In the genomic region with DNA sequence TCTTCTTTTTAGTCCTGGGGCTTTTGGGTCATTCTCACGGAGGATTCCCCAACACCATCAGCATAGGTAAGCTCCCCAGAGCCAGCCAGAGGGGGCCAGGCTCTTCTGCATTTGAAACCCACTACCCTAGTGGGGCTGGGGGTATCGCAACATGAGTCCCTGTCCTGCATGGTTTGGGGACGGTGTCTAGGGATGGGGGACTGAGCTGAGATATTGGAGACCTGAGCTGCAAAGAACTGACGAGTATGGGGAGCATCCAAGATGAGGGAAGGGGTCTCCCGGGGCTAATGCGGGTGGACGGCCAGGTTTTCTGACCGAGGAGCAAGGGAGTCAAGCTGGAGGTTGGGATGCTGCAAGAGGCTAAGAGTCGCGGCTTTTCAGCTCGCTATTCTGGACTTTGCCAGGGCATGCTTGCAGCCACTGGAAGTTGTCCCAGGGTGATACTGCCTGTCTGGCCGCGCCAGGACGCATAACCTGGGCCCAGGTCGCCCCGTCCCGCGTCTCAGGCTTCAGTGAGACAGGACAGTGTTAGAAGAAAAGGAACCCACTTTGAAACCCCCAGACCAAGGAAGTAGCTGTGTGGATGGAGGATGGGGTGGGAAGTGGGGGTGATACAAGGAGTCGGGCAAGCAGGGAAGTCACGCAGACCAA, we compare ENCODE assay signal across 8 mouse cellular contexts. TPM values are rescaled to one million over a fixed set of nuclear protein-coding genes. Genes with fewer than 3 reads are reported as not detected.
DNase-seq lines count a peak whose midpoint lies in the region; ATAC-seq lines count a peak whose summit lies in the region.

No protein-coding gene starts in this region.

- H3K36me3 ChIP-seq in lung, embryonic 16.5 days (ENCODE audit: control insufficient read depth, insufficient read depth, low read length): no peaks in the 10 kb centered on the region
- H3K36me3 ChIP-seq in stomach, embryonic 14.5 days (ENCODE audit: control insufficient read depth, insufficient read depth, low read length): no peaks in the 10 kb centered on the region

- peak; percentile 22 for ATAC-seq in lung, embryonic 16.5 days (ENCODE audit: low read depth)
- 0 out of 2 replicates have a peak, but pooled peaks have one; percentile 8 for ATAC-seq in stomach, embryonic 14.5 days (ENCODE audit: insufficient number of reproducible peaks, insufficient read depth, low FRiP score, low read depth)

- no peaks in the 10 kb centered on the region for H3K27me3 ChIP-seq in lung, embryonic 16.5 days (ENCODE audit: control insufficient read depth, insufficient read depth, low read depth, low read length)
- H3K27me3 ChIP-seq in stomach, embryonic 14.5 days (ENCODE audit: control insufficient read depth, insufficient read depth, low read length): no peaks in the 10 kb centered on the region

- DNase-seq in cerebellum, postnatal 10 days: peak; percentile 31 to 38
- no peak for DNase-seq in cerebellum, postnatal 36 days
- DNase-seq in adrenal gland, postnatal 14 days: peak; percentile 51
- peak; percentile 16 for DNase-seq in gastrocnemius, postnatal 25 days
- DNase-seq in kidney, adult 11 months: peak; percentile 18
- DNase-seq in left cerebral cortex, adult 8-10 months (ENCODE audit: low spot score in 2 of 2): no peak

- peak overlapping the region; percentile 53 for H3K4me3 ChIP-seq in lung, embryonic 16.5 days (ENCODE audit: low read length)
- peak overlapping the region; percentile 41 for H3K4me3 ChIP-seq in stomach, embryonic 14.5 days (ENCODE audit: low read depth, low read length)

- 18% methylated on average over 20 of the region's 20 CpGs for WGBS in lung, embryonic 16.5 days
- 19% methylated on average over 20 of the region's 20 CpGs for WGBS in stomach, embryonic 14.5 days

- peak overlapping the region; percentile 56 for H3K9ac ChIP-seq in lung, embryonic 16.5 days (ENCODE audit: low read length)
- peak overlapping the region; percentile 29; the same call in 1 of the 2 replicates for H3K9ac ChIP-seq in stomach, embryonic 14.5 days (replicated peaks; ENCODE audit: low read depth, low read length)

- H3K9me3 ChIP-seq in lung, embryonic 16.5 days (ENCODE audit: control insufficient read depth, low read length): no peaks in the 10 kb centered on the region
- no peaks in the 10 kb centered on the region for H3K9me3 ChIP-seq in stomach, embryonic 14.5 days (ENCODE audit: control insufficient read depth, low read depth, low read length)

- no peaks in the 10 kb centered on the region for H3K4me1 ChIP-seq in lung, embryonic 16.5 days (replicated peaks; ENCODE audit: control insufficient read depth, insufficient read depth, low read length)
- H3K4me1 ChIP-seq in stomach, embryonic 14.5 days (ENCODE audit: control insufficient read depth, insufficient read depth, low read length): no peaks in the 10 kb centered on the region

- peak overlapping the region; percentile 58 for H3K4me2 ChIP-seq in lung, embryonic 16.5 days (ENCODE audit: low read depth, low read length)
- peak overlapping the region; percentile 49 for H3K4me2 ChIP-seq in stomach, embryonic 14.5 days (replicated peaks; ENCODE audit: low read depth, low read length)

- H3K27ac ChIP-seq in lung, embryonic 16.5 days (ENCODE audit: low read length): peak overlapping the region; percentile 39
- peak overlapping the region; percentile 27; the same call in 1 of the 2 replicates for H3K27ac ChIP-seq in stomach, embryonic 14.5 days (ENCODE audit: low read length)

RNA-seq across cellular contexts. Expression of a gene that starts 1.1 kb away (rescaled TPM):
- 19.9 and 21.2 TPM in 2 replicates for total RNA-seq in adrenal gland, postnatal 14 days (2021)
- total RNA-seq in gastrocnemius, postnatal 25 days (2021): 1 to 10 TPM; 2.0 to 2.3 TPM
- polyA plus RNA-seq in lung, embryonic 16.5 days (2015; fragmentation: Nextera tagmentation; extraction: Ambion mirVana): 8.7 and 10.0 TPM in 2 replicates
- 13.4 and 14.0 TPM in 2 replicates for polyA plus RNA-seq in stomach, embryonic 14.5 days (2014; fragmentation: Nextera tagmentation; extraction: Ambion mirVana)
- total RNA-seq in left cerebral cortex, adult 8-10 months (2022): 100 to 1,000 TPM; 173 to 212 (median 193) TPM

Comparison
In these comparisons a context has a peak if more than half of its experiments do, and no peak if none do; other contexts are left out.
1. DNase-seq: peak in cerebellum, postnatal 10 days (2 of 2), adrenal gland, postnatal 14 days (single experiment), gastrocnemius, postnatal 25 days (single experiment) and kidney, adult 11 months (single experiment); none in cerebellum, postnatal 36 days (0 of 2) and left cerebral cortex, adult 8-10 months (0 of 2).